Mouse (Mus musculus) intestine, embryonic 15.5 days (tissue): ENCODE data around the gene Taok3. TPM values are rescaled to one million over a fixed set of nuclear protein-coding genes. Genes with fewer than 3 reads are reported as not detected.

Experiments
- ATAC-seq: fragments of 200-750 bp; cut with Nextera tagmentation; 2 replicates; pipeline ENCODE4 v1.8.0; 2017; ENCODE audit warnings: moderate TSS enrichment, moderate library complexity
- H3K27ac ChIP-seq: fragments of 300-500 bp; sonication (generic); 2 replicates; pipeline ENCODE4 v1.5.1; 2015; ENCODE audit warnings: mild to moderate bottlenecking, inconsistent platforms
- H3K27me3 ChIP-seq: fragments of 300-500 bp; sonication (generic); replicated peaks from 2 replicates; pipeline ENCODE4 v1.6.1; 2015; ENCODE audit warnings: inconsistent platforms
- H3K36me3 ChIP-seq: fragments of 300-500 bp; sonication (generic); 2 replicates; pipeline ENCODE4 v1.6.1; 2015; ENCODE audit warnings: inconsistent platforms
- H3K4me1 ChIP-seq: fragments of 300-500 bp; sonication (generic); replicated peaks from 2 replicates; pipeline ENCODE4 v1.6.1; 2015; ENCODE audit warnings: inconsistent platforms
- H3K4me2 ChIP-seq: fragments of 300-500 bp; sonication (generic); replicated peaks from 2 replicates; pipeline ENCODE4 v1.6.1; 2015; ENCODE audit warnings: mild to moderate bottlenecking, inconsistent platforms
- H3K4me3 ChIP-seq: fragments of 300-500 bp; sonication (generic); replicated peaks from 2 replicates; pipeline ENCODE4 v1.5.1; 2015; ENCODE audit warnings: inconsistent platforms
- H3K9ac ChIP-seq: fragments of 300-500 bp; sonication (generic); 2 replicates; pipeline ENCODE4 v1.6.1; 2015; ENCODE audit warnings: inconsistent platforms
- H3K9me3 ChIP-seq: fragments of 300-500 bp; sonication (generic); 2 replicates; pipeline ENCODE4 v1.6.1; 2016; ENCODE audit warnings: inconsistent platforms
- WGBS: fragments of 180-500 bp; shearing (Covaris S2); methylation state at CpG from one replicate; pipeline ENCODE4 v1.1.7; 2015; 5-methylcytosine and 5-hydroxymethylcytosine counted together
- polyA plus RNA-seq: library from polyadenylated mRNA; unstranded; fragments of >200 nt; fragmentation: Nextera tagmentation; extraction: Ambion mirVana; gene quantifications from 2 replicates; pipeline ENCODE4 v1.2.1, GENCODE M21; 2015

Gene Taok3
- polyA plus RNA-seq, 1 experiment from 2014 or later, result 44.9 TPM

DNA sequence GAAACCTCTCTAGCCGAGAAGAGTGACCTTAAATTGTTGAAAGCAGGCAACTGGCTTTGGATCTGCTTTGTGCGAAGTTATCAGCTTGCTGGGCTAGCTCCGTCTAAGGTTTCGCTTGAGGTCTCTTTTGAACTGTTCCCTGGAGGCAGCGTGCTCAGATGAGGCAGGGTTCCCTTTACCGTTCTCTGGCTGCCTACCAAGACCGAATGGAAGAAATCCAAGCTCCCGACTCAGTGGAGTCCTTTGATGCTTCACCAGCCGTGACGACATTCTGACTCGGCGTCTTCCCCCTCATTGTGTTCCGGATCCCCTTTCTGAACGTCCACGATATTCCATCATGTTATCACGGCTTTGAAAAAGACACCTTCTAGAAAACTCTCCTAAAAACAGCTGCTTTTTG lies 87.4 kb downstream of the Taok3 start:
- Histone ChIP-seq H3K27ac (no peak overlapping the region), H3K27me3 (no peaks in the 10 kb centered on the region), H3K9me3 (no peaks in the 10 kb centered on the region), H3K4me2 (no peak overlapping the region), H3K4me1 (no peaks in the 10 kb centered on the region), H3K36me3 (peaks cover 27% of the 10 kb centered on the region), H3K9ac (no peak overlapping the region), H3K4me3 (no peak overlapping the region)
- 94% methylated on average over 16 of the region's 16 CpGs for WGBS
- no peak for ATAC-seq

DNA sequence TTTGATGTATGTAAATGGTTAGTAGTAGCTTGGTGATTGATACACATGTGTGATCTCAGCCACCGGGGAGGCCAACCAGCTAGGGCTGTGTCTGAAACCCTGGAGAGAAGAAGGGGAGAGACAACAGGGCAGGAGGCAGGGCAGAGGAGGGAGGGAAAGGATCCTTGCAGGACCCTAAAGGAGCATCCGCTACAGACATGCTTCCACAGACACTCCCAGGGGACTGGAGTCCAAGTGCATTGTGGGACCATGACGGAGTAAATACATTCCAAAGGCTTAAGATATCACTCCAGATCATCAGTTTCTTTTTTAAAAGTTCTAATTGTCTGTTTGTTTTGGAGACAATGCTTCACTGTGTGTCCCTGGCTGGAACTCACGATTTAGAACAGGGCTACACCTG lies 94.1 kb downstream of the Taok3 start:
- WGBS, result 64% methylated on average over 4 of the region's 4 CpGs
- H3K4me1 ChIP-seq, result no peaks in the 10 kb centered on the region
- peaks cover 11% of the 10 kb centered on the region; the same call in 1 of the 2 replicates for H3K36me3 ChIP-seq
- H3K4me2 ChIP-seq, result no peak overlapping the region
- no peak overlapping the region for H3K9ac ChIP-seq
- no peaks in the 10 kb centered on the region for H3K9me3 ChIP-seq
- no peak for ATAC-seq
- no peak overlapping the region for H3K27ac ChIP-seq
- H3K4me3 ChIP-seq, result no peak overlapping the region
- H3K27me3 ChIP-seq, result no peaks in the 10 kb centered on the region

- WGBS, result 56% methylated on average over 12 of the region's 12 CpGs
- no peak overlapping the region for H3K27ac ChIP-seq
- no peak overlapping the region for H3K4me2 ChIP-seq
- no peak for ATAC-seq
- no peaks in the 10 kb centered on the region for H3K27me3 ChIP-seq
- peaks cover 11% of the 10 kb centered on the region; the same call in 1 of the 2 replicates for H3K36me3 ChIP-seq
- no peaks in the 10 kb centered on the region for H3K4me1 ChIP-seq
- H3K4me3 ChIP-seq, result no peak overlapping the region
- no peak overlapping the region for H3K9ac ChIP-seq
- H3K9me3 ChIP-seq, result no peaks in the 10 kb centered on the region
Observed at GRCm38 (mm10) chr5:117231059-117231458, 111.1 kb downstream of the Taok3 start.

DNA sequence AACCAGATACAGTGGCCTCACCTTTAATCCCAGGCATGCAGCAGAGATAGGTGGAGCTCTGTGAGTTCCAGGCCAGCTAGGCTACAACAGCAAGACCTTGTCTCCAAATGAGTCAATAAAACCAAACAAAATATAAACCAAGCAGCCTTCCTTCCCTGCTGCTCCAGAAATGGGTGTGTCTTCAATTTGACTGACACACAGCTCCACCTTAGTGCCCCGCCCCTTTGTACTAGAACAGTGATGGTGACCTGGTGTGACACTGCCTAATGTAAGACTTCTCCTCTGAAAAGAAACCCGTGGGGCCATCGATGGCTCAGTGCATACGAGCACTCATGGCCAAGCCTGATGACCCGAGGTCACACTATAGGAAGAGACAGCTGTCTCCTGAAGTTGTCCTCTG lies 116.6 kb downstream of the Taok3 start:
- Histone ChIP-seq H3K27ac (no peak overlapping the region), H3K27me3 (no peaks in the 10 kb centered on the region), H3K9me3 (no peaks in the 10 kb centered on the region), H3K9ac (no peak overlapping the region), H3K4me1 (no peaks in the 10 kb centered on the region), H3K4me2 (no peak overlapping the region), H3K36me3 (peaks cover 7% of the 10 kb centered on the region; the same call in 1 of the 2 replicates), H3K4me3 (no peak overlapping the region)
- 83% methylated on average over 5 of the region's 5 CpGs for WGBS
- ATAC-seq, result no peak

DNA sequence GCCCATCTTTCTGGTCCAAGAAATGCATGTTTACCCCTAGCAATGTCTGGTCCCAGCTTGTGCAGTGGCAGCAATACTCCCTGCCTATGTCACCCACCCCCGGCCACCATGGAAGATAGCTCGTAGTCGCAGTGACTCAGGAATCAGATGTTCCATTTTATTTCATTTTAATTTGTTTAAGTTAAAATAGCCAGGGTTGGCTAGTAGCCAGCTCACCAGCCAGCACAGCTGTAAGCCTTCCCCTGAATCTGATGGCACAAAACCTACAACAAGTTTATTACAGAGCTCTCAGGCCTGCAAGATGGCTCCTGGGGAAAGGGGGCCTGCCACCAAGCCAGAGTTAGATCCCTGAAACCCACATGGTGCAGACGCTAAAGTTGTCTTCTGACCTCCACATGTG lies 119.2 kb downstream of the Taok3 start:
- no peak overlapping the region for H3K4me2 ChIP-seq
- no peaks in the 10 kb centered on the region for H3K9me3 ChIP-seq
- H3K9ac ChIP-seq, result no peak overlapping the region
- no peaks in the 10 kb centered on the region for H3K27me3 ChIP-seq
- no peak overlapping the region for H3K27ac ChIP-seq
- 46% methylated on average over 4 of the region's 4 CpGs for WGBS
- H3K4me1 ChIP-seq, result peaks cover 5% of the 10 kb centered on the region; the same call in 1 of the 2 replicates
- H3K4me3 ChIP-seq, result no peak overlapping the region
- ATAC-seq, result no peak
- peaks cover 6% of the 10 kb centered on the region; the same call in 1 of the 2 replicates for H3K36me3 ChIP-seq

- Histone ChIP-seq H3K4me3 (peak overlapping the region; percentile 41), H3K9ac (peak overlapping the region; percentile 47; the same call in 1 of the 2 replicates), H3K36me3 (no peaks in the 10 kb centered on the region), H3K27me3 (no peaks in the 10 kb centered on the region), H3K4me2 (peak overlapping the region; percentile 65), H3K4me1 (peaks cover 5% of the 10 kb centered on the region; the same call in 1 of the 2 replicates), H3K27ac (peak overlapping the region; percentile 70), H3K9me3 (no peaks in the 10 kb centered on the region)
- 18% methylated on average over 12 of the region's 12 CpGs for WGBS
- ATAC-seq, result peak; percentile 36; the same call in 1 of the 2 replicates
Observed at GRCm38 (mm10) chr5:117240321-117240731, 120.4 kb downstream of the Taok3 start.

DNA sequence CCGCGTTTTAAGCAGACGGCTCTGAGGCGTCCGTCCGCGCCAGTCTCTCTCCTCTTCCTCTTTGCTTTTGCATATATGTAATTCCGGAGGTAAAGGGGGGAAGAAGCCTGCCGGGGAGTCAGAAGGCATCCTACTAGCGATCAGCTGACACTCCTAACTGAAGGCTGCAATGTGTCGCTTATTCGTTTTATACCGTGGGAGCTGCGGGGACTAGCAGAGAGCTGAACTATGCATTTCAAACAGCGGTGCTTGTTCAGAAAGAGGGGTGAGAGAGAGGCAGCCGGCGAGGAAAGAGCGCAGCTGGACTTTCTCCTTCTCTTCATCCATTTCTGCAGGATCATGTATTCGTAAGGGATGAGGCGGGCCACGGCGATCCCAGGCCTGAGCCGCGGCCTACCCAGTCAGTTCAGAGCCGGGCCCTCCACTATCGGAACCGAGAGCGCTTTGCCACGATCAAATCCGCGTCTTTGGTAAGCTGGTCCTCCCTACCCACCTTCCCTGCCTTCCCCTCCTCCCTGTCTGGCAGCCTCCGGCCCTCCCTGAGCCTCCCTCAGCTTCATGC lies 120.9 kb downstream of the Taok3 start:
- peak overlapping the region; percentile 41 for H3K4me3 ChIP-seq
- peak overlapping the region; percentile 47 for H3K9ac ChIP-seq
- peaks cover 5% of the 10 kb centered on the region; the same call in 1 of the 2 replicates for H3K4me1 ChIP-seq
- H3K36me3 ChIP-seq, result no peaks in the 10 kb centered on the region
- H3K27ac ChIP-seq, result peak overlapping the region; percentile 70
- peak overlapping the region; percentile 65 for H3K4me2 ChIP-seq
- H3K9me3 ChIP-seq, result no peaks in the 10 kb centered on the region
- WGBS, result 25% methylated on average over 32 of the region's 32 CpGs
- H3K27me3 ChIP-seq, result no peaks in the 10 kb centered on the region
- peak; percentile 41; the same call in 1 of the 2 replicates for ATAC-seq

DNA sequence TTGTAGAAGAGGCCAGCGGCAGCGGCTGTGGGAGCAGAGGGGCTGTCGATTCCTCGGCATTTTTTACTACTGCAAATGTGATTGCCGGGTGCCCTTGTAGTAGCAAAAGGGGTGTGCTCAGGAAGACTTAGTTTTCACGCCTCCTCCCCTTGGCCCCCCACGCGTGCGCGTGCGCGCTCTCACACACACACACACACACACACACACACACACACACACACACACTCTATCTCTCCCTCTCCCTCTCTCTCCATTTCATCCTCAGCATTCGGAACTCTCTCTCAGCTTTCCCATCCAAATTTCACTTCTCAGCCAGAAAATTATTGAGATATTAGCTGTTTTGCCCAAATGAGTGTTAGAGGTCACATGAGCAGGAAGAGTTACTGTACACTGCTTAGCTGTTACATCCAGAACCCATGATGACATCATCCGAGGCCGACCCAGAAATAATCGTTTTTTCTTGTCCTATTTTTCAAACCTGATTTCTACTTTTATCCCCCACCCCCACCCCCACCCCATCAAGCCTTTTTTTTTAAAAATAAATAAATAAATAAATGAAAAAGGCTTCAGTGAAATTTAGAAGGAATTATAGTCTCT lies 122.1 kb downstream of the Taok3 start:
- no peak overlapping the region for H3K9ac ChIP-seq
- no peaks in the 10 kb centered on the region for H3K27me3 ChIP-seq
- no peak for ATAC-seq
- no peaks in the 10 kb centered on the region for H3K9me3 ChIP-seq
- no peak overlapping the region for H3K4me3 ChIP-seq
- no peaks in the 10 kb centered on the region for H3K36me3 ChIP-seq
- peak overlapping the region; percentile 35 for H3K4me2 ChIP-seq
- peaks cover 5% of the 10 kb centered on the region; the same call in 1 of the 2 replicates for H3K4me1 ChIP-seq
- WGBS, result 66% methylated on average over 16 of the region's 16 CpGs
- H3K27ac ChIP-seq, result no peak overlapping the region

GRCm38 (mm10) chr5:117242671-117243478 lies 122.9 kb downstream of the Taok3 start:
- H3K27ac ChIP-seq, result no peak overlapping the region
- peak overlapping the region; percentile 44 for H3K4me2 ChIP-seq
- H3K4me1 ChIP-seq, result peaks cover 5% of the 10 kb centered on the region; the same call in 1 of the 2 replicates
- no peak overlapping the region for H3K4me3 ChIP-seq
- H3K9ac ChIP-seq, result no peak overlapping the region
- ATAC-seq, result no peak
- WGBS, result 47% methylated on average over 22 of the region's 22 CpGs
- H3K36me3 ChIP-seq, result no peaks in the 10 kb centered on the region
- H3K27me3 ChIP-seq, result no peaks in the 10 kb centered on the region
- H3K9me3 ChIP-seq, result no peaks in the 10 kb centered on the region

GRCm38 (mm10) chr5:117245170-117245569 lies 125.2 kb downstream of the Taok3 start:
- Histone ChIP-seq H3K36me3 (no peaks in the 10 kb centered on the region), H3K27ac (no peak overlapping the region), H3K27me3 (no peaks in the 10 kb centered on the region), H3K9ac (no peak overlapping the region), H3K4me2 (no peak overlapping the region), H3K4me1 (peaks cover 5% of the 10 kb centered on the region; the same call in 1 of the 2 replicates), H3K4me3 (no peak overlapping the region), H3K9me3 (no peaks in the 10 kb centered on the region)
- no peak for ATAC-seq
- 86% methylated on average over 8 of the region's 8 CpGs for WGBS

- Histone ChIP-seq H3K9me3 (no peaks in the 10 kb centered on the region), H3K27ac (no peak overlapping the region), H3K27me3 (no peaks in the 10 kb centered on the region), H3K4me1 (no peaks in the 10 kb centered on the region), H3K4me3 (no peak overlapping the region), H3K4me2 (no peak overlapping the region), H3K36me3 (peaks cover 3% of the 10 kb centered on the region; the same call in 1 of the 2 replicates), H3K9ac (no peak overlapping the region)
- peak; percentile 40; the same call in 1 of the 2 replicates for ATAC-seq
- WGBS, result 29% methylated on average over 10 of the region's 10 CpGs
Observed at GRCm38 (mm10) chr5:117248351-117248750, 128.4 kb downstream of the Taok3 start.

- ATAC-seq, result no peak
- no peak overlapping the region for H3K27ac ChIP-seq
- H3K36me3 ChIP-seq, result peaks cover 10% of the 10 kb centered on the region
- H3K4me1 ChIP-seq, result no peaks in the 10 kb centered on the region
- no peak overlapping the region for H3K9ac ChIP-seq
- no peaks in the 10 kb centered on the region for H3K27me3 ChIP-seq
- no peak overlapping the region for H3K4me2 ChIP-seq
- WGBS, result 63% methylated on average over 23 of the region's 24 CpGs
- no peak overlapping the region for H3K4me3 ChIP-seq
- no peaks in the 10 kb centered on the region for H3K9me3 ChIP-seq
Observed at GRCm38 (mm10) chr5:117250796-117251195, 130.9 kb downstream of the Taok3 start.
